In the genomic region with DNA sequence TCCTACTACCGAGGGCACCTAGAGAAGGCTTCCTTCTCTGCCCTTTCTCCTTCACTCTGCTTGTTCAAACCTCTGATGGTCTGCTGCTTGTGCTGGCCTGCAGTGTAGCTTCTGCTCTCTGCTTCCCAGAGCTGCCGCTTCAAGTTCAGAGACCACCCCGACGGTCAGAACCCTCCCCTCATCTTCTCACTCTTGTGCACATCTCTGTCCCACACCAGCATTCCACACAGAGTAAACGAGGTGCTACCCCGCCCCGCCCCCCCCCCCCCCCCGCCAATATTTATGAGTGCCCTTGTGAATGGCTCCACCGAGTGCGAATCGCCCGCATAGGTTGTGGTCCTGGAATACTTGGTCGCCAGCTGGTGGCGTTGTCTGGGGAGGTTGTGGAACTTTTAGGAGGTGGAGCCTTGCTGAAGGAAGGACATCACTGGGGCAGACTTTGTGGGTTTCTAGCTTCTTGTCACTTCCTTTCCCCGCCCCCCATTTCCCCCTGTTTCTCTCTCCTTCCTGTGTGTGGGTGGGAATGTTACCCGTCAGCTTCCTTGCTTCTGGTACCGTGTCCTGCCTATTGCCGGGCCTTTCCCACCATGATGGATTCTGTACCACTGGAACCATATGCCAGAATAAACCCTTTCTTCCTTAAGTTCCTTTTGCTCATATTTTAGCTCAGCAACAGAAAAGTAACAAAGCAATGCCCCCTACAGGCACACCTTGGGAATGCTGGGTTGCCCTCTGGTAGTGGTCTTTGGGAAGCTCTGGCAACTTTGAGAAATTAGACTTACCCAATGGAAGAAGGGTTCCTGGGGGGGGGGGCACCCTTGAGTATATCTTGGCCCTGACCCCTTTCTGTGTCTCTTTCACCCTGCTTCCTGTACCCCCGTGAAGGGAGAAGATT, we compare ENCODE assay signal across 8 mouse cellular contexts. TPM values are rescaled to one million over a fixed set of nuclear protein-coding genes. Genes with fewer than 3 reads are reported as not detected.
DNase-seq lines count a peak whose midpoint lies in the region; ATAC-seq and TF ChIP-seq lines count a peak whose summit lies in the region.

No protein-coding gene starts in this region.

- H3K27me3 ChIP-seq in intestine, postnatal 0 days (replicated peaks; ENCODE audit: control insufficient read depth, insufficient read depth, low read length): no peaks in the 10 kb centered on the region
- no peaks in the 10 kb centered on the region for H3K27me3 ChIP-seq in stomach, embryonic 14.5 days (ENCODE audit: control insufficient read depth, insufficient read depth, low read length)

- no peaks in the 10 kb centered on the region for H3K36me3 ChIP-seq in intestine, postnatal 0 days (ENCODE audit: control insufficient read depth, insufficient read depth)
- no peaks in the 10 kb centered on the region for H3K36me3 ChIP-seq in stomach, embryonic 14.5 days (ENCODE audit: control insufficient read depth, insufficient read depth, low read length)

- DNase-seq in left cerebral cortex, adult 2 months (ENCODE audit: extremely low spot score in 1 of 2, low spot score in 2 of 2): peak in 1 of 2 experiments; percentile 7
- no peak for DNase-seq in left cerebral cortex, postnatal 25 days (ENCODE audit: low spot score in 2 of 2)
- peak; percentile 38 for DNase-seq in adipocyte (ENCODE audit: low spot score)
- peak; percentile 48 to 53 for DNase-seq in lung, adult 18-20 months
- no peak for DNase-seq in urinary bladder, adult 2 months (ENCODE audit: low spot score)
- DNase-seq in cerebellum, adult 9-11 months: no peak

- H3K4me1 ChIP-seq in intestine, postnatal 0 days (replicated peaks; ENCODE audit: control insufficient read depth, insufficient read depth, low read length): no peaks in the 10 kb centered on the region
- peaks cover 5% of the 10 kb centered on the region; the same call in 1 of the 2 replicates for H3K4me1 ChIP-seq in stomach, embryonic 14.5 days (ENCODE audit: control insufficient read depth, insufficient read depth, low read length)

- H3K4me3 ChIP-seq in left cerebral cortex, adult 2 months: no peak overlapping the region
- no peak overlapping the region for H3K4me3 ChIP-seq in intestine, postnatal 0 days (ENCODE audit: low read depth, low read length)
- H3K4me3 ChIP-seq in stomach, embryonic 14.5 days (ENCODE audit: low read depth, low read length): no peak overlapping the region

- no peak overlapping the region for H3K4me2 ChIP-seq in intestine, postnatal 0 days (replicated peaks; ENCODE audit: low read depth)
- no peak overlapping the region for H3K4me2 ChIP-seq in stomach, embryonic 14.5 days (replicated peaks; ENCODE audit: low read depth, low read length)

- ATAC-seq in intestine, postnatal 0 days: no peak
- no peak for ATAC-seq in stomach, embryonic 14.5 days (ENCODE audit: insufficient number of reproducible peaks, insufficient read depth, low FRiP score, low read depth)

- WGBS in intestine, postnatal 0 days: 46% methylated on average over 16 of the region's 19 CpGs
- WGBS in stomach, embryonic 14.5 days: 35% methylated on average over 17 of the region's 19 CpGs

- intact Hi-C loops in left cerebral cortex, adult 2 months (cut with DNase I): no loop called here
- intact Hi-C loops in left cerebral cortex, postnatal 25 days (cut with DNase I): no loop called here

- H3K9me3 ChIP-seq in intestine, postnatal 0 days (ENCODE audit: control insufficient read depth): no peaks in the 10 kb centered on the region
- H3K9me3 ChIP-seq in stomach, embryonic 14.5 days (ENCODE audit: control insufficient read depth, low read depth, low read length): no peaks in the 10 kb centered on the region

- H3K27ac ChIP-seq in left cerebral cortex, adult 2 months: no peak overlapping the region
- 0 out of 2 replicates have a peak overlapping the region, but pooled peaks have one; percentile 36 for H3K27ac ChIP-seq in intestine, postnatal 0 days (ENCODE audit: low read depth, low read length)
- H3K27ac ChIP-seq in stomach, embryonic 14.5 days (ENCODE audit: low read length): peak overlapping the region; percentile 16; the same call in 1 of the 2 replicates

- TF ChIP-seq CTCF in left cerebral cortex, adult 2 months (IDR thresholded peaks at IDR 0.05): peak; percentile 44
- TF ChIP-seq CTCF in intestine, postnatal 0 days (IDR thresholded peaks at IDR 0.05; ENCODE audit: low read depth): peak; percentile 54

- H3K9ac ChIP-seq in intestine, postnatal 0 days (ENCODE audit: low read depth, low read length): no peak overlapping the region
- H3K9ac ChIP-seq in stomach, embryonic 14.5 days (replicated peaks; ENCODE audit: low read depth, low read length): no peak overlapping the region

RNA-seq across cellular contexts. Expression of a gene that starts 0.6 kb away (rescaled TPM):
- 100 to 1,000 TPM; 107 to 118 TPM for total RNA-seq in left cerebral cortex, adult 2 months (2021)
- total RNA-seq in left cerebral cortex, postnatal 25 days (2021): 100 to 1,000 TPM; 108 to 110 TPM
- polyA plus RNA-seq in intestine, postnatal 0 days (2015; fragmentation: Nextera tagmentation; extraction: Ambion mirVana): 10.3 and 12.4 TPM in 2 replicates
- polyA plus RNA-seq in stomach, embryonic 14.5 days (2014; fragmentation: Nextera tagmentation; extraction: Ambion mirVana): 62.1 and 63.1 TPM in 2 replicates
- polyA plus RNA-seq in urinary bladder, adult 2 months (2012; rRNA removed): 49.4 and 60.1 TPM in 2 replicates

RNA-seq across cellular contexts. Expression of a gene that starts 29.5 kb away (rescaled TPM):
- total RNA-seq in left cerebral cortex, adult 2 months (2021): 100 to 1,000 TPM; 737 to 759 TPM
- 100 to 1,000 TPM; 616 to 649 TPM for total RNA-seq in left cerebral cortex, postnatal 25 days (2021)
- 2.7 and 3.3 TPM in 2 replicates for polyA plus RNA-seq in intestine, postnatal 0 days (2015; fragmentation: Nextera tagmentation; extraction: Ambion mirVana)
- 1.2 and 1.4 TPM in 2 replicates for polyA plus RNA-seq in stomach, embryonic 14.5 days (2014; fragmentation: Nextera tagmentation; extraction: Ambion mirVana)
- 49.1 and 54.5 TPM in 2 replicates for polyA plus RNA-seq in urinary bladder, adult 2 months (2012; rRNA removed)

RNA-seq across cellular contexts. Expression of a gene that starts 41.2 kb away (rescaled TPM):
- total RNA-seq in left cerebral cortex, adult 2 months (2021): 1 to 10 TPM; 2.5 to 8.3 TPM
- total RNA-seq in left cerebral cortex, postnatal 25 days (2021): 1 to 10 TPM; 3.0 to 4.2 TPM
- 21.2 and 28.3 TPM in 2 replicates for polyA plus RNA-seq in intestine, postnatal 0 days (2015; fragmentation: Nextera tagmentation; extraction: Ambion mirVana)
- polyA plus RNA-seq in stomach, embryonic 14.5 days (2014; fragmentation: Nextera tagmentation; extraction: Ambion mirVana): 23.0 TPM in 2 replicates
- 2.2 and 2.7 TPM in 2 replicates for polyA plus RNA-seq in urinary bladder, adult 2 months (2012; rRNA removed)

Comparison
In these comparisons a context has a peak if more than half of its experiments do, and no peak if none do; other contexts are left out.
1. DNase-seq: peak in adipocyte (single experiment) and lung, adult 18-20 months (2 of 2); none in left cerebral cortex, postnatal 25 days (0 of 2), urinary bladder, adult 2 months (single experiment) and cerebellum, adult 9-11 months (single experiment).
2. RNA of a gene that starts 29.5 kb away (polyA plus RNA-seq): 49.1 to 54.5 TPM in urinary bladder, adult 2 months; 2.7 to 3.3 TPM in intestine, postnatal 0 days and 1.2 to 1.4 TPM in stomach, embryonic 14.5 days; every median in the first group is over 10 times any median in the second.